Mouse (Mus musculus): Measurements from ENCODE around the gene Dclk2. TPM values are rescaled to one million over a fixed set of nuclear protein-coding genes. Genes with fewer than 3 reads are reported as not detected.

Dclk2 gene
- 10 to 100 TPM; 10.1 to 11.2 TPM for total RNA-seq (2023)

DNA sequence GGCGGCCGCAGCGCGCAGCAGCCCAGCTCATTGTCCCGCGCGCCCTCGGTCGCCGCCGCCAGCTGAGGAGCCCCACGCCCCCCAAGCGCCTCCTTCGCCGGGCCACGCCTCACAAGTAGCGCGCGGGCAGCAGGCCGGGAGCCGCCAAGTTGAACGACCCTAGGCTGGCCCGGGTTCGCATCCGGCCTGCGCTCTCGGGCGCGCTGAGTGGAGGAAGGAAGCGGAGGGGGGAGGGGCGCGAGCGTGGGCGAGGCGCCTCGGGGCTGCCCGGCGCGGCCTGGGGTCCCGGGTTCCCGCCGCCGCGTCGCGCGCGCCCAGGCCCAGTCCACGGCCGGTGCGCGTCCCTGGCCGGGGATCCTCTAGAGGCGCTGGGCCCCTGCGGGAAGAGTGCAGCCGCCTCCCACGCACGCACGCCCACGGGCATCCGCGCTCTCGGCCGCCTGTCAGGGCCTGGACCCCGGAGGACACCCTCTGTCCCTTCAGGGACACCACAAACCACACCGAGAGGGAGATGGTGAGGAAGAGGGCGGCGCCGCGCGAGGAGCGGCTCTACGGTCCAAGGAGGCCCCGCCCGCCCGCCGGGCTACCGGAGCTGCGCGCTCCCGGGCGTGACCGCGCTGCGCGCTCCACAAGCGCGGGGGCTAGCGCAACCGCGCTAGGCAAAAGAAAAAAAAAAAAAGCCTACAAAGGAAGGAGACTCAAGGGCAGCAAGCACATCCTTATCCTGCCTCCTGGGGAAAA lies at the start of gene Dclk2:
TSS of gene Dclk2 (minus strand) at position 510 of the 741 bp plus-strand sequence.

Other genes with a start within 250 kb of the Dclk2 start
- 10 to 100 TPM; 30.9 to 34.3 TPM for gene Cd1d1, start 78.6 kb upstream of the Dclk2 start, total RNA-seq (2023)